Comparison of ENCODE assay signal across 14 mouse cellular contexts in genomic region chr6:131402606-131403005, GRCm38 (mm10). TPM values are rescaled to one million over a fixed set of nuclear protein-coding genes. Genes with fewer than 3 reads are reported as not detected.
"Had no signal": no experiment of that assay in that cellular context is flagged by ENCODE, and none has a peak within 500 bp of the region (broad histone marks: within the 10 kb centered on the region; RNA-seq: fewer than 3 reads in every experiment).

No protein-coding gene starts in this region.

- H3K9me3 ChIP-seq: limb, embryonic 13.5 days; liver, embryonic 13.5 days had no signal

- H3K4me1 ChIP-seq: limb, embryonic 13.5 days; liver, embryonic 13.5 days had no signal

- H3K9ac ChIP-seq: limb, embryonic 13.5 days; liver, embryonic 13.5 days had no signal

- H3K4me3 ChIP-seq: limb, embryonic 13.5 days; liver, embryonic 13.5 days had no signal

- H3K27ac ChIP-seq: limb, embryonic 13.5 days; liver, embryonic 13.5 days had no signal

- H3K4me2 ChIP-seq: limb, embryonic 13.5 days; liver, embryonic 13.5 days; midbrain, embryonic 11.5 days had no signal

- DNase-seq: kidney, adult 8-10 months; kidney, postnatal 14 days; left cerebral cortex, postnatal 4 days; liver, embryonic 13.5 days; lung, adult 2 months; lung, postnatal 14 days; lung, postnatal 4 days; midbrain, embryonic 14.5 days; thymus, adult 2 months; thymus, postnatal 14 days; thymus, postnatal 4 days had no signal

- H3K27me3 ChIP-seq: limb, embryonic 13.5 days had no signal

- H3K36me3 ChIP-seq: limb, embryonic 13.5 days; liver, embryonic 13.5 days had no signal

RNA-seq across cellular contexts. Expression of gene Styk1, which starts 49.2 kb away (rescaled TPM):
- total RNA-seq: liver, adult 2 months had no signal
- polyA plus RNA-seq: liver, adult 2 months had no signal
